Mouse (Mus musculus) ES-Bruce4 (cell line): ENCODE results near the gene Smc1b.

ENCODE experiments used
- CTCF ChIP-seq: IDR thresholded peaks from one replicate; pipeline ENCODE4 v1.8.1; 2011; ENCODE audit warnings: low read depth, low read length
- EP300 ChIP-seq: IDR thresholded peaks from 2 replicates; pipeline ENCODE4 v1.6.1; 2011; ENCODE audit warnings: low read depth, low read length; ENCODE audit not compliant: insufficient read depth

GRCm38 (mm10) chr15:85142441-85142840 lies 10.7 kb upstream of the Smc1b start:
- no peak for TF ChIP-seq CTCF
- TF ChIP-seq EP300, result no peak
